Mouse (Mus musculus) G1E (cell line): ENCODE results near the gene Ptprg. TPM values are rescaled to one million over a fixed set of nuclear protein-coding genes. Genes with fewer than 3 reads are reported as not detected.

Source experiments
- ATAC-seq: 2 replicates; pipeline ENCODE4 v1.8.0; 2016; ENCODE audit warnings: mild to moderate bottlenecking; ENCODE audit not compliant: insufficient number of reproducible peaks, poor library complexity, low FRiP score, severe bottlenecking; ENCODE audit errors: extremely low read depth
- DNase-seq: peaks from one replicate; pipeline ENCODE4 v3.0.0; 2012; ENCODE audit warnings: low spot score
- H3K27me3 ChIP-seq: 2 replicates; pipeline ENCODE4 v1.6.1; 2012; ENCODE audit warnings: mild to moderate bottlenecking, low read length, inconsistent platforms; ENCODE audit not compliant: insufficient read depth
- H3K36me3 ChIP-seq: replicated peaks from 2 replicates; pipeline ENCODE3; 2012; ENCODE audit warnings: mild to moderate bottlenecking, inconsistent platforms
- H3K4me1 ChIP-seq: 2 replicates; pipeline ENCODE4 v1.6.1; 2012; ENCODE audit warnings: low read depth, low read length, inconsistent platforms, mixed read lengths; ENCODE audit not compliant: insufficient read depth
- H3K4me3 ChIP-seq: 2 replicates; pipeline ENCODE4 v1.5.1; 2012; ENCODE audit warnings: low read depth, mild to moderate bottlenecking, inconsistent platforms, low read length, moderate library complexity, mixed read lengths
- H3K9me3 ChIP-seq: replicated peaks from 2 replicates; pipeline ENCODE4 v1.6.1; 2012; ENCODE audit warnings: inconsistent platforms
- CTCF ChIP-seq: IDR thresholded peaks from 2 replicates; pipeline ENCODE4 v1.5.1; 2012; ENCODE audit warnings: low read depth, low read length, inconsistent platforms, mixed read lengths
- GATA1 ChIP-seq: IDR thresholded peaks from 2 replicates; pipeline ENCODE4 v1.6.1; 2012; ENCODE audit warnings: borderline replicate concordance, low read length, inconsistent platforms, mixed read lengths
- GATA2 ChIP-seq: IDR thresholded peaks from 2 replicates; pipeline ENCODE4 v1.6.1; 2012; ENCODE audit warnings: low read depth, low read length, inconsistent platforms, borderline replicate concordance
- POLR2AphosphoS5 ChIP-seq: IDR thresholded peaks from 2 replicates; pipeline ENCODE4 v1.6.1; 2012; ENCODE audit warnings: low read depth, low read length, inconsistent platforms; ENCODE audit not compliant: insufficient replicate concordance
- TAL1 ChIP-seq: conservative IDR thresholded peaks from 2 replicates; pipeline ENCODE4 v1.6.1; 2012; ENCODE audit warnings: low read depth, low read length, inconsistent platforms, mixed read lengths
- polyA plus RNA-seq: library from polyadenylated mRNA; stranded (reverse); fragments of >175 nt; gene quantifications from 2 replicates; pipeline ENCODE4 v1.2.3, GENCODE M21; 2012
- total RNA-seq, 2 experiments: library from RNA; stranded (forward) in 1 of 2; stranded (reverse) in 1 of 2; fragments of 200-1000 nt in 1 of 2; fragments of >200 nt in 1 of 2; fragmentation: Nextera tagmentation in 1 of 2; gene quantifications; 2 replicates each; pipeline ENCODE4 v1.2.3; 2014 to 2017

Ptprg gene
- total and polyA plus RNA-seq, 3 experiments: 0.05 TPM; not detected in 2

- H3K4me1 ChIP-seq: no peaks in the 10 kb centered on the region
- H3K27me3 ChIP-seq: no peaks in the 10 kb centered on the region
- no peak for TF ChIP-seq TAL1
- TF ChIP-seq POLR2AphosphoS5: no peak
- TF ChIP-seq GATA2: no peak
- TF ChIP-seq GATA1: no peak
- no peak for TF ChIP-seq CTCF
- H3K9me3 ChIP-seq: no peaks in the 10 kb centered on the region
- no peaks in the 10 kb centered on the region for H3K36me3 ChIP-seq
- no peak for ATAC-seq
- DNase-seq: no peak
- no peak overlapping the region for H3K4me3 ChIP-seq
These were observed 636.6 kb downstream of the Ptprg start for GRCm38 (mm10) chr14:12189717-12190600.

- TF ChIP-seq POLR2AphosphoS5: no peak
- TF ChIP-seq GATA1: no peak
- no peak for TF ChIP-seq GATA2
- no peak for TF ChIP-seq CTCF
- TF ChIP-seq TAL1: no peak
- Histone ChIP-seq H3K27me3 (no peaks in the 10 kb centered on the region), H3K36me3 (no peaks in the 10 kb centered on the region), H3K9me3 (no peaks in the 10 kb centered on the region), H3K4me1 (no peaks in the 10 kb centered on the region), H3K4me3 (no peak overlapping the region)
- DNase-seq (no peak), ATAC-seq (no peak)
These were observed 637.7 kb downstream of the Ptprg start for GRCm38 (mm10) chr14:12191076-12191475.

GRCm38 (mm10) chr14:12198735-12199134 is 645.4 kb downstream of the Ptprg start:
- no peak for DNase-seq
- Histone ChIP-seq H3K27me3 (no peaks in the 10 kb centered on the region), H3K4me1 (no peaks in the 10 kb centered on the region), H3K4me3 (no peak overlapping the region), H3K36me3 (no peaks in the 10 kb centered on the region), H3K9me3 (no peaks in the 10 kb centered on the region)
- TF ChIP-seq GATA1 (no peak), CTCF (no peak), TAL1 (no peak), POLR2AphosphoS5 (no peak), GATA2 (no peak)
- no peak for ATAC-seq

GRCm38 (mm10) chr14:12199956-12200950 is 646.9 kb downstream of the Ptprg start:
- Histone ChIP-seq H3K4me3 (no peak overlapping the region), H3K4me1 (no peaks in the 10 kb centered on the region), H3K36me3 (no peaks in the 10 kb centered on the region), H3K27me3 (no peaks in the 10 kb centered on the region), H3K9me3 (no peaks in the 10 kb centered on the region)
- ATAC-seq (no peak), DNase-seq (no peak)
- TF ChIP-seq CTCF (no peak), GATA2 (no peak), TAL1 (no peak), GATA1 (no peak), POLR2AphosphoS5 (no peak)

- Histone ChIP-seq H3K4me3 (no peak overlapping the region), H3K9me3 (no peaks in the 10 kb centered on the region), H3K36me3 (no peaks in the 10 kb centered on the region), H3K4me1 (no peaks in the 10 kb centered on the region), H3K27me3 (no peaks in the 10 kb centered on the region)
- no peak for TF ChIP-seq GATA1
- no peak for TF ChIP-seq CTCF
- TF ChIP-seq POLR2AphosphoS5: no peak
- no peak for TF ChIP-seq TAL1
- no peak for TF ChIP-seq GATA2
- DNase-seq (no peak), ATAC-seq (no peak)
These were observed 648.9 kb downstream of the Ptprg start for GRCm38 (mm10) chr14:12202214-12202613.

- ATAC-seq (no peak), DNase-seq (no peak)
- Histone ChIP-seq H3K9me3 (no peaks in the 10 kb centered on the region), H3K4me3 (no peak overlapping the region), H3K36me3 (no peaks in the 10 kb centered on the region), H3K4me1 (no peaks in the 10 kb centered on the region), H3K27me3 (no peaks in the 10 kb centered on the region)
- TF ChIP-seq GATA2 (no peak), GATA1 (no peak), TAL1 (no peak), CTCF (no peak), POLR2AphosphoS5 (no peak)
These were observed 649.7 kb downstream of the Ptprg start for GRCm38 (mm10) chr14:12203081-12203480.
